10 mouse cellular contexts compared by ENCODE assay signal in the genomic region with DNA sequence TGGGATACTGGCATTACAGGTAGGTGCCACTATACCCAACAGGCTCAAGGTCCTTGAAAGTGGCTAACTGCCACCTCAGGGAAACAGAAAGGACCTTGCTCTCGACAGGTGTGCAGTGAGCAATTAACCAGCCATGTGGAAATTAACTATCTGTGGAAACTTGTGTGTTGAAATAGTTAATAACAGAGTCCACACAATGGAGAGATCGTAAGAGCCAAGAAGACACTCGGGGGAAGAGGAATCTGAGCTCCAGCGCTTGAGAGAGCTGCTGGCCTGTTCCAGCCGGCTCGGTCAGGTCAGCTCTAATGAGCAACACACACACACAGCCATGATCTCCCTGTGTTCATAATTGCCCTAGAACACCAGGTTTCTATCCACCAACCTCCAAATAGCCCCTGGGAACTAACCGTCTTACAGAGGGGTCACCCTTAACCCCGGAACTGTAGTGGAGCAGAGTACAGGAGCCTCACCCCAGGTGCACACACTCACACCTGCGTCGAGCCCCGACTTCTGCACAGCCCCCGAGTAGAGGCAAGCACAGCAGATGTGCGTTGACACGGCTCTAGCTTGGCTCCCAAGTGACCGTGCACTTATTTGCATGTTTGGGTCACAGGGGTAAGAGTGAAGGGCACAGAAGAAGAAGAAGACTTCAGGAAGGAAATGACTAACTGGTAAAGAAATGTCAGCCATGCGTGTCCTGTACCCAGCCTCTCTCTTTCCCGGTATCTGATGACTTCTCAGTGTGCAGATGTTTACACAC. TPM values are rescaled to one million over a fixed set of nuclear protein-coding genes. Genes with fewer than 3 reads are reported as not detected.
DNase-seq lines count a peak whose midpoint lies in the region; ATAC-seq lines count a peak whose summit lies in the region.
"Had no signal": no experiment of that assay in that cellular context is flagged by ENCODE, and none has a peak within 500 bp of the region (broad histone marks: within the 10 kb centered on the region; RNA-seq: fewer than 3 reads in every experiment).

No protein-coding gene starts in this region.

- DNase-seq in B cell, adult 2 months, result peak; percentile 87 to 88
- DNase-seq in kidney, postnatal 25 days, result peak; percentile 18 to 73
- peak; percentile 94 for DNase-seq in splenic B cell, adult 2 months (ENCODE audit: low read depth, low spot score)
- DNase-seq in adrenal gland, postnatal 36 days, result no peak
- DNase-seq in cerebellum, postnatal 25 days, result no peak

- H3K36me3 ChIP-seq in splenic B cell, adult 2 months (ENCODE audit: control insufficient read depth, insufficient read depth, low read length, poor library complexity, severe bottlenecking), result no peaks in the 10 kb centered on the region
- H3K36me3 ChIP-seq: limb, embryonic 12.5 days had no signal

- no peaks in the 10 kb centered on the region for H3K27me3 ChIP-seq in splenic B cell, adult 2 months (ENCODE audit: control insufficient read depth, insufficient read depth, low read length, poor library complexity, severe bottlenecking)

- ATAC-seq in activated CD4-positive, CD25-positive, alpha-beta regulatory T cell, adult 4 months, result peak; percentile 58
- ATAC-seq in erythroblast, adult 5-6 weeks (replicated peaks; ENCODE audit: low FRiP score, poor library complexity, severe bottlenecking), result no peak
- ATAC-seq: forebrain, embryonic 14.5 days had no signal

RNA-seq across cellular contexts. Expression of a gene that starts 11.2 kb away (rescaled TPM):
- polyA plus RNA-seq in activated CD4-positive, CD25-positive, alpha-beta regulatory T cell, adult 4 months (2017; shearing (Covaris generic)), result 10 to 100 TPM; 17.9 to 24.8 TPM
- 10 to 100 TPM in 1 of 2 experiments, 1 to 10 TPM in 1; 9.8 to 44.7 TPM for total RNA-seq in adrenal gland, postnatal 36 days (2021)
- 14.6 and 17.5 TPM in 2 replicates for total RNA-seq in erythroblast, adult 5-6 weeks (2015; ENCODE audit: low replicate concordance)
- total RNA-seq in erythroblast, adult 5-6 weeks (2017; ENCODE audit: low replicate concordance), result 21.6 and 24.6 TPM in 2 replicates

RNA-seq across cellular contexts. Expression of a gene that starts 56.6 kb away (rescaled TPM):
- 10 to 100 TPM; 60.2 to 68.0 TPM for polyA plus RNA-seq in activated CD4-positive, CD25-positive, alpha-beta regulatory T cell, adult 4 months (2017; shearing (Covaris generic))
- 100 to 1,000 TPM; 104 to 144 TPM for total RNA-seq in adrenal gland, postnatal 36 days (2021)
- 10.9 and 16.7 TPM in 2 replicates for total RNA-seq in erythroblast, adult 5-6 weeks (2015; ENCODE audit: low replicate concordance)
- total RNA-seq in erythroblast, adult 5-6 weeks (2017; ENCODE audit: low replicate concordance), result 1.8 and 33.7 TPM in 2 replicates

RNA-seq across cellular contexts. Expression of a gene that starts 57.0 kb away (rescaled TPM):
- 1,000 to 10,000 TPM; 1,217 to 1,292 TPM for polyA plus RNA-seq in activated CD4-positive, CD25-positive, alpha-beta regulatory T cell, adult 4 months (2017; shearing (Covaris generic))
- total RNA-seq in adrenal gland, postnatal 36 days (2021), result 1,000 to 10,000 TPM; 1,531 to 1,538 TPM
- 237 and 289 TPM in 2 replicates for total RNA-seq in erythroblast, adult 5-6 weeks (2015; ENCODE audit: low replicate concordance)
- total RNA-seq in erythroblast, adult 5-6 weeks (2017; ENCODE audit: low replicate concordance), result 101 and 131 TPM in 2 replicates

RNA-seq across cellular contexts. Expression of a gene that starts 57.1 kb away (rescaled TPM):
- polyA plus RNA-seq in activated CD4-positive, CD25-positive, alpha-beta regulatory T cell, adult 4 months (2017; shearing (Covaris generic)), result not detected
- total RNA-seq in adrenal gland, postnatal 36 days (2021), result under 1 TPM in 1 of 2 experiments, not detected in 1; 0.53 TPM
- not detected in 2 replicates for total RNA-seq in erythroblast, adult 5-6 weeks (2015; ENCODE audit: low replicate concordance)
- total RNA-seq in erythroblast, adult 5-6 weeks (2017; ENCODE audit: low replicate concordance), result not detected in 2 replicates
- total RNA-seq: gastrocnemius, postnatal 4 days had no signal

Comparison
In these comparisons a context has a peak if more than half of its experiments do, and no peak if none do; other contexts are left out.
1. DNase-seq: peak in B cell, adult 2 months (2 of 2), kidney, postnatal 25 days (2 of 2) and splenic B cell, adult 2 months (single experiment); none in adrenal gland, postnatal 36 days (0 of 2) and cerebellum, postnatal 25 days (0 of 2).
2. RNA of a gene that starts 57.0 kb away (total RNA-seq): 1,531 to 1,538 TPM in adrenal gland, postnatal 36 days; 101 to 289 TPM in erythroblast, adult 5-6 weeks; every median in the first group is over 4 times any median in the second.